Mouse (Mus musculus) yolk sac, embryonic 10.5 days (tissue): ENCODE measurements at regions not wholly inside any gene's neighbourhood (a gene's known extent, or its start where the extent isn't known, plus 50 kb on each side); places are given as distances from the start of the nearest gene placed in this dataset.

Source experiments
- DNase-seq: peaks from one replicate; pipeline ENCODE4 v3.0.0-alpha.2; 2017; ENCODE audit warnings: low spot score

GRCm38 (mm10) chr4:149844971-149845370 is 70.9 kb upstream of the Slc25a33 start:
- no peak for DNase-seq

GRCm38 (mm10) chr4:149843736-149844135 is 69.7 kb upstream of the Slc25a33 start:
- DNase-seq = no peak

- DNase-seq = no peak
Observed at GRCm38 (mm10) chr4:149842906-149843305, 68.8 kb upstream of the Slc25a33 start.

GRCm38 (mm10) chr4:149841856-149842255 is 67.8 kb upstream of the Slc25a33 start:
- no peak for DNase-seq

GRCm38 (mm10) chr4:149840511-149841292 is 66.6 kb upstream of the Slc25a33 start:
- DNase-seq = peak; percentile 29

- no peak for DNase-seq
Observed at GRCm38 (mm10) chr4:149838682-149839081, 64.6 kb upstream of the Slc25a33 start.

GRCm38 (mm10) chr4:149834646-149835156 is 60.6 kb upstream of the Slc25a33 start:
- no peak for DNase-seq

- DNase-seq = no peak
Observed at GRCm38 (mm10) chr4:149832446-149833101, 58.5 kb upstream of the Slc25a33 start.

- DNase-seq = no peak
Observed at GRCm38 (mm10) chr4:149830551-149831192, 56.6 kb upstream of the Slc25a33 start.

- DNase-seq = no peak
Observed at GRCm38 (mm10) chr4:149829964-149830363, 55.9 kb upstream of the Slc25a33 start.

GRCm38 (mm10) chr4:149827784-149828183 is 53.7 kb upstream of the Slc25a33 start:
- DNase-seq = no peak
